Mouse (Mus musculus): ENCODE data around the gene Sntg2. TPM values are rescaled to one million over a fixed set of nuclear protein-coding genes. Genes with fewer than 3 reads are reported as not detected.

The Sntg2 gene
- total and polyA plus RNA-seq, 3 experiments = not detected

GRCm38 (mm10) chr12:30244194-30244593 is 129.0 kb downstream of the Sntg2 start:
- dilution Hi-C loops (cut with MboI; ENCODE audit: extremely low pct_ligation_motif_present, extremely low pct_unique_long_range_greater_than_20kb, low sequenced_read_pairs) (no loop called here), in situ Hi-C loops (cut with MboI; ENCODE audit: low pct_ligation_motif_present, low pct_unique_long_range_greater_than_20kb, low sequenced_read_pairs) (no loop called here)
- no peaks in the 10 kb centered on the region for H3K9me3 ChIP-seq (replicated peaks; ENCODE audit: low read length)
- H3K79me2 ChIP-seq (replicated peaks; ENCODE audit: control insufficient read depth, extremely low read depth, insufficient read depth, poor library complexity, severe bottlenecking) = no peaks in the 10 kb centered on the region
- H3K4me3 ChIP-seq (replicated peaks in 1 of 3; ENCODE audit: low read depth in 2 of 3, low read length in 2 of 3, poor library complexity in 1 of 3) = no peak overlapping the region
- H3K36me3 ChIP-seq (replicated peaks in 1 of 2; ENCODE audit: control insufficient read depth in 1 of 2, insufficient read depth in 1 of 2, low read length in 1 of 2) = no peaks in the 10 kb centered on the region
- no peak overlapping the region for H3K9ac ChIP-seq (ENCODE audit: insufficient read depth, low read depth)
- no peaks in the 10 kb centered on the region for H3K27me3 ChIP-seq (replicated peaks)
- TF ChIP-seq E2F4 (IDR thresholded peaks at IDR 0.05; ENCODE audit: insufficient replicate concordance, low read depth, low read length) (no peak), CHD1 (IDR thresholded peaks at IDR 0.05; ENCODE audit: low read depth, low read length) (no peak), RCOR1 (conservative IDR thresholded peaks at IDR 0.05; ENCODE audit: low read depth, low read length) (no peak), GABPA (IDR thresholded peaks at IDR 0.05; ENCODE audit: insufficient replicate concordance, low read depth, low read length) (no peak), ZKSCAN1 (IDR thresholded peaks at IDR 0.05; ENCODE audit: borderline replicate concordance, low read depth, low read length) (no peak)
- H3K4me1 ChIP-seq (ENCODE audit: control insufficient read depth in 1 of 2, insufficient read depth in 2 of 2) = peaks cover 0 to 6% of the 10 kb centered on the region in 2 experiments; a peak in 1 of 4 replicates
- H3K27ac ChIP-seq (ENCODE audit: insufficient read depth, low read depth) = no peak overlapping the region
- DNase-seq (ENCODE audit: extremely low read depth) = no peak
- no peak overlapping the region for H3K4me2 ChIP-seq (ENCODE audit: insufficient read depth, low read depth, poor library complexity, severe bottlenecking)

GRCm38 (mm10) chr12:30240891-30241290 is 132.3 kb downstream of the Sntg2 start:
- in situ Hi-C loops (cut with MboI; ENCODE audit: low pct_ligation_motif_present, low pct_unique_long_range_greater_than_20kb, low sequenced_read_pairs) (no loop called here), dilution Hi-C loops (cut with MboI; ENCODE audit: extremely low pct_ligation_motif_present, extremely low pct_unique_long_range_greater_than_20kb, low sequenced_read_pairs) (no loop called here)
- no peaks in the 10 kb centered on the region for H3K36me3 ChIP-seq (replicated peaks in 1 of 2; ENCODE audit: control insufficient read depth in 1 of 2, insufficient read depth in 1 of 2, low read length in 1 of 2)
- no peaks in the 10 kb centered on the region for H3K27me3 ChIP-seq (replicated peaks)
- H3K9ac ChIP-seq (ENCODE audit: insufficient read depth, low read depth) = no peak overlapping the region
- TF ChIP-seq ZMIZ1 (IDR thresholded peaks at IDR 0.05; ENCODE audit: low read depth, low read length) (no peak), POLR2A (IDR thresholded peaks at IDR 0.05; ENCODE audit: low read depth, low read length) (no peak), NELFE (IDR thresholded peaks at IDR 0.05; ENCODE audit: low read depth, low read length) (no peak), GABPA (IDR thresholded peaks at IDR 0.05; ENCODE audit: insufficient replicate concordance, low read depth, low read length) (no peak), MAFK (IDR thresholded peaks at IDR 0.05; ENCODE audit: insufficient replicate concordance, low read length) (no peak)
- H3K4me2 ChIP-seq (ENCODE audit: insufficient read depth, low read depth, poor library complexity, severe bottlenecking) = no peak overlapping the region
- no peaks in the 10 kb centered on the region for H3K4me1 ChIP-seq (ENCODE audit: control insufficient read depth in 1 of 2, insufficient read depth in 2 of 2)
- H3K27ac ChIP-seq (ENCODE audit: insufficient read depth, low read depth) = no peak overlapping the region
- H3K9me3 ChIP-seq (replicated peaks; ENCODE audit: low read length) = no peaks in the 10 kb centered on the region
- DNase-seq (ENCODE audit: extremely low read depth) = no peak
- H3K79me2 ChIP-seq (replicated peaks; ENCODE audit: control insufficient read depth, extremely low read depth, insufficient read depth, poor library complexity, severe bottlenecking) = no peaks in the 10 kb centered on the region
- H3K4me3 ChIP-seq (replicated peaks in 1 of 3; ENCODE audit: low read depth in 2 of 3, low read length in 2 of 3, poor library complexity in 1 of 3) = no peak overlapping the region

- no peak overlapping the region for H3K27ac ChIP-seq (ENCODE audit: insufficient read depth, low read depth)
Measured at GRCm38 (mm10) chr12:30234940-30235339, 138.2 kb downstream of the Sntg2 start.

More at GRCm38 (mm10) chr12:30234940-30235339, 138.2 kb downstream of the Sntg2 start:
- Histone ChIP-seq H3K4me2 (ENCODE audit: insufficient read depth, low read depth, poor library complexity, severe bottlenecking) (no peak overlapping the region), H3K9ac (ENCODE audit: insufficient read depth, low read depth) (no peak overlapping the region), H3K27me3 (replicated peaks) (no peaks in the 10 kb centered on the region), H3K79me2 (replicated peaks; ENCODE audit: control insufficient read depth, extremely low read depth, insufficient read depth, poor library complexity, severe bottlenecking) (no peaks in the 10 kb centered on the region), H3K4me1 (ENCODE audit: control insufficient read depth in 1 of 2, insufficient read depth in 2 of 2) (peaks cover 0 to 10% of the 10 kb centered on the region in 2 experiments; a peak in 2 of 4 replicates), H3K4me3 (replicated peaks in 1 of 3; ENCODE audit: low read depth in 2 of 3, low read length in 2 of 3, poor library complexity in 1 of 3) (no peak overlapping the region), H3K9me3 (replicated peaks; ENCODE audit: low read length) (no peaks in the 10 kb centered on the region), H3K36me3 (replicated peaks in 1 of 2; ENCODE audit: control insufficient read depth in 1 of 2, insufficient read depth in 1 of 2, low read length in 1 of 2) (no peaks in the 10 kb centered on the region)
- TF ChIP-seq MAZ (IDR thresholded peaks at IDR 0.05; ENCODE audit: low read depth, low read length) (no peak), IRF4 (IDR thresholded peaks at IDR 0.05; ENCODE audit: low read depth, low read length) (no peak), SIN3A (IDR thresholded peaks at IDR 0.05; ENCODE audit: low read length) (no peak), JUND (conservative IDR thresholded peaks at IDR 0.05; ENCODE audit: low read depth, low read length) (no peak), GABPA (IDR thresholded peaks at IDR 0.05; ENCODE audit: insufficient replicate concordance, low read depth, low read length) (no peak), ELF1 (IDR thresholded peaks at IDR 0.05; ENCODE audit: low read depth, low read length) (no peak), BHLHE40 (IDR thresholded peaks at IDR 0.05; ENCODE audit: low read depth, low read length) (no peak), CTCF (conservative IDR thresholded peaks at IDR 0.05 in 1 of 2, IDR thresholded peaks at IDR 0.05 in 1 of 2; ENCODE audit: low read depth in 2 of 2, low read length in 2 of 2) (no peak), MEF2A (IDR thresholded peaks at IDR 0.05; ENCODE audit: borderline replicate concordance, low read depth, low read length) (no peak), ZMIZ1 (IDR thresholded peaks at IDR 0.05; ENCODE audit: low read depth, low read length) (no peak), ZNF384 (IDR thresholded peaks at IDR 0.05; ENCODE audit: low read depth, low read length) (no peak), NRF1 (IDR thresholded peaks at IDR 0.05; ENCODE audit: low read depth, low read length) (no peak), ZC3H11A (IDR thresholded peaks at IDR 0.05; ENCODE audit: low read depth, low read length) (no peak), SMC3 (IDR thresholded peaks at IDR 0.05; ENCODE audit: low read depth, low read length) (no peak), MYC (IDR thresholded peaks at IDR 0.05; ENCODE audit: low read depth, low read length) (no peak), POLR2AphosphoS2 (IDR thresholded peaks at IDR 0.05; ENCODE audit: low read depth, low read length) (no peak), NELFE (IDR thresholded peaks at IDR 0.05; ENCODE audit: low read depth, low read length) (no peak)
- in situ Hi-C loops (cut with MboI; ENCODE audit: low pct_ligation_motif_present, low pct_unique_long_range_greater_than_20kb, low sequenced_read_pairs) (no loop called here), dilution Hi-C loops (cut with MboI; ENCODE audit: extremely low pct_ligation_motif_present, extremely low pct_unique_long_range_greater_than_20kb, low sequenced_read_pairs) (no loop called here)
- no peak for DNase-seq (ENCODE audit: extremely low read depth)

Measured in CH12.LX (cell line).